Mouse (Mus musculus): Measurements from ENCODE around the gene Hgd. TPM values are rescaled to one million over a fixed set of nuclear protein-coding genes. Genes with fewer than 3 reads are reported as not detected.

The Hgd gene
- 0.38 to 1.1 TPM in 2 of 4 replicates, not detected in the others for total RNA-seq (2023)

GRCm38 (mm10) chr16:37579994-37580393, at the start of gene Hgd:
TSS of gene Hgd (plus strand) at chr16:37580153.

GRCm38 (mm10) chr16:37539611-37540580, 40.1 kb upstream of the Hgd start, which contains the start of the genes Gtf2e1 and Rabl3:
TSS of gene Gtf2e1 (minus strand) at chr16:37539789.
TSS of gene Rabl3 (plus strand) at chr16:37539885.

GRCm38 (mm10) chr16:37653731-37654657, 74.0 kb downstream of the Hgd start, which contains the start of gene Ndufb4:
TSS of gene Ndufb4 (minus strand) at chr16:37654453.

Other genes with a start within 250 kb of the Hgd start
- gene Stxbp5l, start 195.2 kb upstream of the Hgd start, total RNA-seq (2023), result not detected in 4 replicates
- 15.0 to 16.0 TPM (median 15.6 TPM) in 4 replicates for gene Gtf2e1, start 40.4 kb upstream of the Hgd start, total RNA-seq (2023)
- 15.1 to 17.6 TPM (median 16.9 TPM) in 4 replicates for gene Rabl3, start 40.3 kb upstream of the Hgd start, total RNA-seq (2023)
- gene Ndufb4, start 74.3 kb downstream of the Hgd start, total RNA-seq (2023), result 26.1 to 42.6 TPM (median 38.3 TPM) in 4 replicates
- 0.63 to 5.0 TPM (median 1.6 TPM) in 3 of 4 replicates, not detected in the other for gene Fstl1, start 196.7 kb downstream of the Hgd start, total RNA-seq (2023)

Measured in B cell, adult 62 days (primary cell).